Mouse (Mus musculus) hematopoietic stem cell, adult 5-6 weeks (primary cell): ENCODE measurements around the gene Hdac11. TPM values are rescaled to one million over a fixed set of nuclear protein-coding genes. Genes with fewer than 3 reads are reported as not detected.

Experiments used
- ATAC-seq, 2 experiments: fragments of 125-278 bp in 1 of 2; replicated peaks in 1 of 2; 2 replicates each; pipeline ENCODE4 v1.8.0; 2016 to 2017; ENCODE audit warnings: inconsistent platforms in 2 of 2, mild to moderate bottlenecking in 2 of 2, moderate number of reproducible peaks in 2 of 2, low read depth in 1 of 2, moderate TSS enrichment in 1 of 2; ENCODE audit not compliant: low FRiP score in 2 of 2, poor library complexity in 2 of 2, severe bottlenecking in 2 of 2, insufficient read depth in 1 of 2, low TSS enrichment in 1 of 2
- total RNA-seq: library from RNA; stranded (forward); fragments of 172-1452, 232-1000 nt; gene quantifications from 2 replicates; pipeline ENCODE4 v1.2.3, GENCODE M21; 2017

The Hdac11 gene
- total RNA-seq, 1 experiment from 2014 or later = 6.4 TPM

DNA sequence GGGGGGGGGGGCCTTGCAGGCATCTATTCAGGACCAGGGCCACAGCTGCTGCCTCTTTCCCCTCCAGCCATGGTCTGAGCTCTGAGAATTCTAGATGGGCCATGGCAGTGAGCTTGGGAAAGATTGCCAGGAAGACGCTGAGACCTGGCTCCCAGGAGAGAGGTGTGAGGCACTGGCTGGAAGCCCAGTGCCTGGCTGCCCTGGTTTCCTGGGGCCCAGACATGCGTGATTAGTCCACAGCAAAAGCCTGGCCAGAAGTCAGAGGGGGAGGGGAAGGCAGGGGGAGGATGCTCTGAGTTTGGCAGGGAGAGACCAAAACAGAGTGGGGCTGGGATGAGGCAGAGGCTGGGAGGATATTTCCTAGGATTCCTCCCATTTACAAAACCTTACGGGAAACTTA, 3.9 kb downstream of the Hdac11 start:
- no peak for ATAC-seq

DNA sequence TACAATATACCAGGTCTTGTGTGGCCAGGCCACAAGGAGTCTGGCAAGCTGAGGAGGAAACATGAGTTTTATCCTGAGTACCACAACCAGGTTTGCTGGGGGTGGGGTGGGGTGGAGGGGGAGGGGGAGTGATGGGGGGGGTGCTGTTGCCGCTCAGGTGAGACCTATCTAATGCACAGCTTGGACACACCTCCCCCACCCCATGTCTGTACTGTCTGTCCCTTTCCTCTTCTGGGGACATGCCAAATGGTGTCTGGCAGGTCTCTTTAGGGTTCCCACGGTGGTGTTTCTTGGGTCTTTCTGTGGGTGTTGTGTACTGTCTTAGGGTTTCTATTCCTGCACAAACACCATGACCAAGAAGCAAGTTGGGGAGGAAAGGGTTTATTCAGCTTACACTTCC, 4.5 kb downstream of the Hdac11 start:
- ATAC-seq = no peak

DNA sequence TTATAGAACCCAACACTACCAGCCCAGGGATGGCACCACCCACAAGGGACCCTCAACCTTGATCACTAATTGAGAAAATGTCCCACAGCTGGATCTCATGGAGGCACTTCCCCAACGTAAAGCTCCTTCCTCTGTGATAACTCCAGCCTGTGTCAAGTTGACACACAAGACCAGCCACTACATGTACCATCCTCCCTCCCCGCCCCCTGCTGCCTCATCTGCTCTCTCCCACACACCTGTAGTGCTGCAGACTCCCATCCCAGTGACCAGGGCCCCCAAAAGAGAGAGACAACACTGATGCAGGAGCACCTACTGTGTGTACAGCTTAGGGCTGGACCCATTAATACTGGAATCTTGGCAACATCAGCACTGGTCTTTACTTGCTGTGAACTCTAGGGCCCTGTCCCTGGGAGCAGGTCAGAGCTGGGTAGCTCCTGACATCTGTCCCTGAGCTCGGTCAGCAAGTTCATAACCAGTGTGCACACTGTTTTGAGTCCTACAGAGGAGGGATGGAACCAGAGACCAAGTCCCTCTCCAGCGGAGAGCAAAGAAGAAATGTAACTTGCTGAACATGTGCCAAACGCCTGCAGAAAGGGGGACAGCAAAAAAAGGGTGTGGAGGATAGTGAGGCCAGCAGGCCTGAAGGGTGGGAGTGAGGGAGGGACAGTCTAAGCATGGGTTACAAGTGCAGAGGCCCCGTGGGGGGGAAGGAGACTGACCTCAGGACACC, 5.2 kb downstream of the Hdac11 start:
- no peak for ATAC-seq

DNA sequence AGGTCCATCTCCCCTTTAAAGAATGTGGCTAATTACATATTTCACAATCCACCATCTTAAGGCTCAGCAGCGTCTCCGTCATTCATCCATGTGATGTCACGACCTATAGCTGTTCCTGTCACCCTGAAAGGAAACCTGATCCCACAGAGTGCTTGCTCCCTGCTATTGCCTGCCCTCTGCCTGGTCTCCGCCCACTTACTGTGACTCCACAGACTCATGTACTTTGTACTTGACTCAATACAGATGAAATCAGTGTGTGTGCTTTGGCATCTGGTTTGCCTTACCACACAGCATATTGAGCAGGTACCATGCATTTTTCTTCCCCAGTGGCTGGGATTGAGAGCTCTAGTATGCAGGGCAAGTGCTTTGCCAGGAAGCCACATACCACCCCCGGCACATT, 5.8 kb downstream of the Hdac11 start:
- ATAC-seq = no peak

DNA sequence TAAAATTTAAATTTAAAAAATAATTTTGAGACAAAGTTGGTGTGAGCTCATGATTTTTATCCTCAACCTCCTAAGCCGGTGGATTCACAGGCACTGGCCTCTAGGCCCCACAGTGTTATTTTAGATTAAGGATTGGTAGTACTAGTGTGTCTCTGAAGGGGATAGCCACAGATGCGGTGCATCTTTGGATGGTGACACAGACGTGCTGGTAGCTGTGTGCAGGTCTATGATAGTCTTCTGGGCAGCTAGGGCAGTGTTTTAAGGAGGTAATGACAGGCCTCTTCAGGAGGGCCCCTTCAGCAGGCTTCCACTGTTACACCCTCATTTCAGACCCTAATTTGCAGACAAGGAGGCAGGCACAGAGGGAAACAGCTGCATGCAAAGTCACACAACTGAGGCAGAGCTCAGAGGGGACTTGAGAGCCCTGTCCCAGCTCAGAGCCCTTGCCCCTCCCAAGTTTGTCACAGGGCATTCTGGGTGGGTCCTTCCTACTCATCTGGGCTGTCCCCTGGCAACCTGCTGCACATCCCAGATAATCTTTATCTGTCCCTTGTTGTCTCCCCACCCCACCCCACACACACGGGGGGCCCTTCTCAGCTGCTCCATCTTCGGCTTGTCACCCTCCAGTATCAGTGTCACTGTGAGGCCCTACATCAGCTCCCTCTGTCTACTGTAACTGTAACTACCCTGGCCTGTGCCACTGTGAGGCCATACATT, 6.9 kb downstream of the Hdac11 start:
- no peak; a peak in 1 of 4 replicates for ATAC-seq

DNA sequence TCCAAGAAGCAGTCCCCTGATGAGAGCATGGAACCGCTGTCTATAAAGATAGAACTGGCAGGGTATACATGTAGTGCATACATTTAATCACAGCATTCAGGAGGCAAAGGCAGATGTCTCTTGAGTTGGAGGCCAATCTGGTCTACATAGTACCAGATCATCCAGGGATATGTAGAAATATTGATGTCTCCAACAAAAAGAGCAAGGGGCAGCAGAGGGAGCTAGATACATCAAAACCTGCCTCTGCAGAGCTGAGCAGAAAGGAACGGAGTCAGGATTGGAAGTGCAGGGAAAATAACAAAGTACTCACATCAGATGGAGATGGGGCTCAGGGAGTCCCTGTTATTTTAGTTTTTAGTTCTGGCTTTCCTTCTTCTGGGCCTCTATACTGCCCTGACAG, 8.1 kb downstream of the Hdac11 start:
- no peak for ATAC-seq

DNA sequence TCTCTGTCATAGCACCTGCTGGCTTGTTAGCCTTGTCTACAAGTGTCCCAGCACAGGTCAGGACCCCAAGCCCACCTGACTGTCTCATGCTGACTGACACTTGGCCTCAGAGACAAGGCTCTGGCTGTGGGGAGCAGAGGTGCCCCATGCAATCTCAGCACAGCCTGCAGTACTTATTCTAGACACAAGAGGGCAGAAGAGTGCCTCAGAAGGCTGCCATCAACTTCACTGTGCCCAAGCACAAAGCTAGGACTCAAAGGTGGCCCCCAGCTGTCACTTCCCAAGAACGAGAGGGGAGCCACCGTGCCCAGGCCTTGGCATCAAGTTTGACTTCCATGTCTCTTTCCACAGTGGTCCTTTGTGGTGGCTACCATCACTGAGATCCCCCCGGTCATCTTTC, 8.7 kb downstream of the Hdac11 start:
- peak; percentile 69 to 78 for ATAC-seq

DNA sequence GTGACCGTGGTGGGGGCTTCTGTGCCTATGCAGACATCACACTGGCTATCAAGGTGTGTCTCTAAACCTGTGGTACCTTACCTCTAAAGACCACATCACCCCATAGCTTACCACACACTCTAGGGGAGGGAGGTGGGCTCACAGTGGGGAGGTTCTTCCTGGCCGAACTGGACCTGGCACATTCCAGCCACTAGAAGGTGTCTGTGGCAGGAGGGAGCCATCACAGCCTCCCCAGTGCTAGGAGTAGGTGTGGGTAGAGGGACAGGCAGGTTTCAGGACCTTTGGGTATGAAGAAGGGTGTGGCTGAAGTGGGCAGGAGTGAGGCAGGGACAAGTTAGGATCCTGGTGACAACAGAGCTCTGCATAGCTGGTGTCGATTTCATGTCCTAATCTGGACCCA, 11.4 kb downstream of the Hdac11 start:
- ATAC-seq = no peak

DNA sequence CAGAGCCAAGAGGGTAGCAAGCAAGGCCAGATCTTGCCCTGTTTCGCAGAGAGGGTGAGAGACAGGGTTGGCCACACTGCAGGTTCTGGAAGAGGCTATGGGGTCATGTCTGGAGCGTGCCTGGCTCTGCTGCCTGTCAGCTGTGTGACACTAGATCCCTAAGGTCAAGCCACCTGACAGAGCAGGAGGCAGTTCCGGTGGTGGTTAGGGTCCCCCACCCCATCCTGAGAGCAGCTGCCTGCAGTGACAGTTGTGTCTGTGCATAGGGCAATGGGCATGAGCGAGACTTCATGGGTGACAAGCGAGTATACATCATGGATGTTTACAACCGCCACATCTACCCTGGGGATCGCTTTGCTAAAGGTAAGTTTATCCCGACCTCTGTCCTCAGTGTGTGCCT, 12.7 kb downstream of the Hdac11 start:
- ATAC-seq = no peak

DNA sequence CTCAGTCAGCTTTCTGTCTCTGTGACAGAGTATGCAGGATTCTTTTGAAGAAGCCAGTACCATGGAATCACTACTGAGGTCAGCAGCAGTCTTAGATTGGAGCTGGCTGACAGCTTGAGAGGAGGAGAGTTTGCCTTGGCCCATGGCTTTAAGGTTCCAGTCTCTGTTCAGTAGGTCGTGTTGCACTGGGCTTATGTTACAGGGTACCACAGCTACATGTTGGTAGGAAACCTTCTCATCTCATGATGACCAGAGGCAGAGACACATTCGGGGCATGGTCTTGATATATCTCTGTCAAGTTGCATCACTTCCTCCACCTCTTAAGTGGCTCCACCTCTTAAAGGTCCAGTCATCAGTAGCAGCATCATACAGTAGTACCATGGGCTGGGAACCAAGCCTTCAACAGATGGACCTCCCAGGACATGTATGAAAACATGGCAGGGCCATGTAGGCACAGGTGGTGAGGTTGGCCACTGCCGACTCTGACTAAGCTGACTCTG, 15.0 kb downstream of the Hdac11 start:
- ATAC-seq = no peak

DNA sequence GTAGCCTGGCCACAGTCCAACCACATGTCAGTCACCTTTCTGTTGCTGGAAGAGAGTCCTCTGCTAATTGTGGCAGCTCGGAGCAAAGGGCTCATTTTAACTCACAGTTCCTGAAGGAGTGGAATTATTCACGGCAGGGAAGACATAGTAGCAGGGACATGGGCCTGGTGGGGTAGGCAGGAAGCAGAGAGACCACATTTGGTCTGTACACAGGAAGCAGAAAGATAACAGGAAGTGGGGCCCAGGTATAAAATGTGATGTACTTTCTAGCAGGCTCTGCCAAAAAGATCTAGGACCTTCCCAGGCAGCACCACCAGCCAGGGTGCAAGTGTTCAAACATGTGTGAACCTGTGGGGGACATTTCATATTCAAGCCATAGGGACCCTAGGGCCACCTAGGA, 15.9 kb downstream of the Hdac11 start:
- no peak for ATAC-seq

DNA sequence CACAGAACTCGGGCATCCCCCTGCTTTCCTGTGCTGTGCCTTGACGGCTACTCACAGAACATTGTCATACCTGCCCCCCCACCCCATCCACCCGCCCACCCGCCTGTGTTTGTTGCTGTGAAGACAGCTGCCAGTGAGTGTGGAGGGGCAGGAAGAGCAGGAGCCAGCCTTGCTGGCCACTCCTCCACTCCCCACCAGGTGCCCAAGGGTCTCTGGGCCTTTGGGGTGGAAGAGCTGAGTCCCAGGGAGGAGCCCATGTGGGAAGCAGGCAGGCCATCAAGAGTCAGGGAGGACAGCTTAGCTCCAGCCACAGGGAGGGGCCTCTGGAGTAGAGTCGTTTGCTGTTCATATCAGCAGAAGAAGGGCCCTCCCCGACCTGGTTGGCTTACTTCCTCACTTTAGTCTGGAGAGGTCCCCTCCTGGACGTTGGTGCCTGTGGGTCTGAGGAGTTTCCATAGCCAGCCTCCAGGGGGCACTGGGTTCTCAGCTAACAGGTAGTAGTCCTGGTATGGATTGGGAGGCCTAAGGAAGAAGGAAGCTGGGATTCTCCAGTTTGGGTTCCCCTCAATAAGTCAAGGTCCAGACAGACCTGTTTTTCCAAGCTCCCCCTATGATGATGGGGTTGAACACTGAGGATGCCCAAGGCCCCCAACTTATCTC, 16.9 kb downstream of the Hdac11 start:
- ATAC-seq = peak; percentile 35 to 67; a peak in 3 of 4 replicates

DNA sequence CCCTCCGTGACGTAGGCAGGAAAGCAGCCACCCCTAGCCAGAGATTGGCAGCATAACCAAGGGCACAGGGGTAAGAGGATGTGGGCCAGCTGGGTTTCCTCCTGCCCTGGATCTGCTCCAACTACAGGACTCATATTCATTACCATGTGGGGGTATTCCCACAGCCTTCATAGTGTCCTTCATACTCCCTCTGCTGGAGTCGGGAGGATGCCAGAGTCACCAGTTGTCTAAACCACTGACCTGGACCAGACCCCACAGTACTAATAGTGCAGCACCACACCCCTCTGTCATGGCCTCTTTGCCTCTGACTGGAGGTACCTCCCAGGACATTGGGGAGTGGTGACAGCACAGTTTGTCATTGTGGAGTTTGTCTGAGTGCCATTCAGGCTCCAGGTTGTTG, 17.7 kb downstream of the Hdac11 start:
- peak; percentile 14 to 27; a peak in 1 of 4 replicates for ATAC-seq

DNA sequence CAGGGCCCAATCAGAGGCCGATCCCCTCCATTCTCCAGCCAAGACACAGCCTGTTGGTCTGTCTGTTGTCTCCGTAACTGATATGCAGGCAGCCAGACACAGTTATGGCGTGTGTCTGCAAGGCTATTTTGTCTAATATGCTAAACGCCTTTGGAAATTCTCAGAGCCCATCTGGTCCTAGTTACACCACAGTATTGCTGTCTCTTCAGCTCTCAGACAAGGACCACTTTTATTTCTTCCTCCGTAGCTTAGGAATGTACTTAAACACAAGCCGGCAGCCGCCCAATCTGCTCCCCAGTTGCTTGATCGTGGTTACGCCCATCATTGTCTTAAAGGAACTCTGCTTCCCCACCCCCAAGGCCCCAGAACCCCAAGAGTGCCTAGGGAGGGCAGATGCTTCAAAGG, 24.3 kb downstream of the Hdac11 start:
- ATAC-seq = no peak

DNA sequence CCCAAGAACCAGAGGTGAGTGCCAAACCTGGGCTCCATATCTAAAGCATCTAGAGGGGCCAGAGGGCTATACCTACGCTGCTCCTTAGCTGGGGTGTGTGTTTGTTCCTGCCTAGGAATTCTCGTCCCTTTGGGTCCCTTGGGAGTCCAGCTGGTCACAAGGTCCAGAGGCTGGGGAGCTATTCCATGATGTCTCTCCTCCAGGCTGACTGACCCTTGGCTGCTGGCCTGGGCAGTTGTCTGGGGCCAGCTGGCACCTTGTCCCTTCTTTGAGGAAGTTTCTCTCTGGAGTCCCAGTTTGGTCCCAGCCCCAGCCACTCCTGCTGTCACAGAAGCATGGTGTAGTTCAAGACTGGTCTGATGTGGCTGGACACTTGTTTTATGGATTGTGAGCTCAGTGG, 24.9 kb downstream of the Hdac11 start:
- ATAC-seq = no peak

DNA sequence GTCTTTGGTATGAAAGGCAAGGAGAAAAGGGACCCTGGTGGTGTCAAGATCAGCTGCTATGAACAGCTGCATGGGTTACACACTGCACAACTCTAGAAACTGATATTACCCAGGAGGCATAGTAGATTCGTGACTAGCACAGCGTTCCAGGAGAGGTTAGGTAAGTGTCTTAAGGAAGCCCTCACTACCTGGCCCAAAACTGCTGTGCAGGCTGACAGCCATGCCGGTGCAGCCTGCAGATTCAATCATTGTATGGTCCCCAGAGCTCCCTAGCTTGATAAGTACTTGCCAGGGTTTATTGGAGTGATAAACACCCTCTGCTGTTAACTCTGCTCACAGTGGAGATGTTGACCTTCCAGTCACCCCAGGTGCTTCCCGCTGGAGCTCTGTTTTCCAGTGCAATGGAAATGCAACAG, 25.6 kb downstream of the Hdac11 start:
- no peak for ATAC-seq

DNA sequence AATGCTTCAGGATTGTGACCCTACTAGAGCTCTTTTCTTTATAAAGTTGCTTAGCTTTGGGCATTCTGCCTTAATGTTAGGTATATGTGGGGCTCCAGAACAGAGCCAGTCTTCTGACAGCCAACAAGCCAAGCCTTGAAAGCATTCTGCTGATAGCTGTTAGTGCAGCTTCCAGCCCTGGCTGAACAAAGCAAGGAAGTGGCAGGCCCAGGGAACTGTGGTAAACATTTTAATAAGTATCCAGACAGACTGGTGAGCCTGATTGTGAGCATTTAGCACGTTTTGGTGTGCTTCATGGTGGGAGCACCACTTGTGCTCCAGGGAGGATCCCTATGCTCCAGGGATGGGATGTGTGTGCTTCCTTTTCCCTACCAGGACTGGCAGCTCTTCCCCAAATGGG, 26.6 kb downstream of the Hdac11 start:
- no peak for ATAC-seq

DNA sequence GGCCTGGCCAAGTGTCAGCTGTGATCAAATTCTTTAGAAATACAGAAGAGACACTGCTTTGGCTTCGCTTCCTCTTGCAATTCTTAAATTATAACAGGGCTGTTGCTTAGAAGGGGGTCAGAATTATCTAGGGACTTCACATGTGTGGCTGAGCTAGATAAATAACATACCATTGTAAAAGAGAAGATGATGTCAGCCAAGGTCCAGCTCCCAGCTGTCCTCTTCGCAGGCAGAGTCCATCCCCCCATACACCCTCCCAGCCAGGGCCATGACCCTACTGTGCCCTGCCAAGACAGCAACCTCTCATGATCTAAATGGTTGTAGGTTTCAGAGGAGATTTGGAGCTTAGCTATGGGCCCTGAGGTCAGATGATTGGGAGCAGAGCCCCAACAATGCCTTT, 27.5 kb downstream of the Hdac11 start:
- ATAC-seq = no peak
